Mouse (Mus musculus) ES-Bruce4 (cell line): ENCODE data around the gene Slc27a2. TPM values are rescaled to one million over a fixed set of nuclear protein-coding genes. Genes with fewer than 3 reads are reported as not detected.
"Not testable (repeated sequence)": the region's sequence is repeated elsewhere in the genome, so short reads cannot be mapped to it uniquely, and the experiment has no call there.

Source experiments
- H3K27ac ChIP-seq: 2 replicates; pipeline ENCODE4 v1.5.1; 2012; ENCODE audit warnings: low read length, inconsistent platforms; ENCODE audit not compliant: insufficient read depth
- H3K27me3 ChIP-seq: 2 replicates; pipeline ENCODE4 v1.6.1; 2012; ENCODE audit warnings: mild to moderate bottlenecking, low read length, inconsistent platforms; ENCODE audit not compliant: control insufficient read depth, poor library complexity, insufficient read depth, severe bottlenecking
- H3K36me3 ChIP-seq: 2 replicates; pipeline ENCODE4 v1.6.1; 2012; ENCODE audit warnings: inconsistent platforms, mild to moderate bottlenecking, low read length, moderate library complexity; ENCODE audit not compliant: control insufficient read depth, poor library complexity, insufficient read depth, severe bottlenecking
- H3K4me1 ChIP-seq: one replicate; pipeline ENCODE4 v1.8.1; 2011; ENCODE audit warnings: low read length; ENCODE audit not compliant: control insufficient read depth, insufficient read depth
- H3K4me3 ChIP-seq: 2 replicates; pipeline ENCODE4 v1.5.1; 2011; ENCODE audit warnings: low read depth, mild to moderate bottlenecking, low read length
- H3K9ac ChIP-seq: 2 replicates; pipeline ENCODE4 v1.6.1; 2012; ENCODE audit warnings: low read depth, mild to moderate bottlenecking, inconsistent platforms; ENCODE audit not compliant: poor library complexity, severe bottlenecking
- H3K9me3 ChIP-seq: replicated peaks from 2 replicates; pipeline ENCODE4 v1.6.1; 2012; ENCODE audit warnings: mild to moderate bottlenecking, low read length, inconsistent platforms; ENCODE audit not compliant: control insufficient read depth, poor library complexity, insufficient read depth, severe bottlenecking
- CTCF ChIP-seq: IDR thresholded peaks from one replicate; pipeline ENCODE4 v1.8.1; 2011; ENCODE audit warnings: low read depth, low read length
- EP300 ChIP-seq: IDR thresholded peaks from 2 replicates; pipeline ENCODE4 v1.6.1; 2011; ENCODE audit warnings: low read depth, low read length; ENCODE audit not compliant: insufficient read depth
- POLR2A ChIP-seq: IDR thresholded peaks from one replicate; pipeline ENCODE4 v1.8.1; 2011; ENCODE audit warnings: low read length; ENCODE audit not compliant: insufficient read depth
- polyA plus RNA-seq: library from polyadenylated mRNA; stranded (reverse); fragments of >200 nt; gene quantifications from 2 replicates; pipeline ENCODE4 v1.2.4, GENCODE M21; 2011; ENCODE audit warnings: low read depth; ENCODE audit not compliant: missing spikeins, insufficient read depth, insufficient read length

Slc27a2 gene
- polyA plus RNA-seq, 1 experiment, result 9.7 TPM

GRCm38 (mm10) chr2:126600533-126600932 lies 48.3 kb downstream of the Slc27a2 start:
- H3K4me1 ChIP-seq, result no peaks in the 10 kb centered on the region
- TF ChIP-seq POLR2A, result no peak
- TF ChIP-seq EP300, result no peak
- no peak for TF ChIP-seq CTCF
- H3K4me3 ChIP-seq, result no peak overlapping the region
- H3K36me3 ChIP-seq, result no peaks in the 10 kb centered on the region
- H3K27me3 ChIP-seq, result no peaks in the 10 kb centered on the region
- H3K9ac ChIP-seq, result no peak overlapping the region
- no peaks in the 10 kb centered on the region for H3K9me3 ChIP-seq
- H3K27ac ChIP-seq, result no peak overlapping the region

- Histone ChIP-seq H3K9ac (no peak overlapping the region), H3K27me3 (no peaks in the 10 kb centered on the region), H3K27ac (no peak overlapping the region), H3K9me3 (no peaks in the 10 kb centered on the region), H3K4me3 (no peak overlapping the region), H3K36me3 (no peaks in the 10 kb centered on the region), H3K4me1 (no peaks in the 10 kb centered on the region)
- TF ChIP-seq POLR2A (no peak), CTCF (no peak), EP300 (no peak)
Measured at GRCm38 (mm10) chr2:126601918-126602600, 49.9 kb downstream of the Slc27a2 start.

- Histone ChIP-seq H3K4me3 (no peak overlapping the region), H3K27me3 (no peaks in the 10 kb centered on the region), H3K27ac (no peak overlapping the region), H3K9me3 (no peaks in the 10 kb centered on the region), H3K36me3 (no peaks in the 10 kb centered on the region), H3K9ac (no peak overlapping the region), H3K4me1 (no peaks in the 10 kb centered on the region)
- TF ChIP-seq POLR2A (no peak), EP300 (no peak), CTCF (no peak)
Measured at GRCm38 (mm10) chr2:126606061-126606687, 54.0 kb downstream of the Slc27a2 start.

- H3K9ac ChIP-seq, result no peak overlapping the region
- H3K9me3 ChIP-seq, result no peaks in the 10 kb centered on the region
- no peak overlapping the region for H3K4me3 ChIP-seq
- no peak overlapping the region for H3K27ac ChIP-seq
- no peaks in the 10 kb centered on the region for H3K36me3 ChIP-seq
- no peaks in the 10 kb centered on the region for H3K27me3 ChIP-seq
- TF ChIP-seq POLR2A (no peak), CTCF (no peak), EP300 (no peak)
- no peaks in the 10 kb centered on the region for H3K4me1 ChIP-seq
Measured at GRCm38 (mm10) chr2:126606688-126607062, 54.5 kb downstream of the Slc27a2 start.

GRCm38 (mm10) chr2:126607553-126608203 lies 55.5 kb downstream of the Slc27a2 start:
- no peak for TF ChIP-seq CTCF
- Histone ChIP-seq H3K9ac (no peak overlapping the region), H3K4me1 (no peaks in the 10 kb centered on the region), H3K4me3 (no peak overlapping the region), H3K27ac (no peak overlapping the region), H3K9me3 (no peaks in the 10 kb centered on the region), H3K27me3 (no peaks in the 10 kb centered on the region), H3K36me3 (no peaks in the 10 kb centered on the region)

GRCm38 (mm10) chr2:126609600-126609999 lies 57.4 kb downstream of the Slc27a2 start:
- H3K36me3 ChIP-seq, H3K4me1 ChIP-seq: not testable (repeated sequence)

More at GRCm38 (mm10) chr2:126609600-126609999, 57.4 kb downstream of the Slc27a2 start:
- H3K27ac ChIP-seq, H3K9ac ChIP-seq, H3K4me3 ChIP-seq, H3K27me3 ChIP-seq, H3K9me3 ChIP-seq: not testable (repeated sequence)
